Mouse (Mus musculus) CH12.LX (cell line): ENCODE measurements around the gene 4921511M17Rik.

Source experiments
- BHLHE40 ChIP-seq: IDR thresholded peaks from 2 replicates; pipeline ENCODE4 v1.6.1; 2011; ENCODE audit warnings: mild to moderate bottlenecking, low read depth, low read length, improper control_type of control experiment
- CTCF ChIP-seq, 2 experiments: IDR thresholded peaks in 1 of 2; conservative IDR thresholded peaks in 1 of 2; 2 replicates each; pipeline ENCODE4 v1.5.1; 2011 to 2012; ENCODE audit warnings: low read depth in 2 of 2, low read length in 2 of 2, improper control_type of control experiment in 1 of 2, inconsistent platforms in 1 of 2, mild to moderate bottlenecking in 1 of 2, moderate library complexity in 1 of 2
- HCFC1 ChIP-seq: IDR thresholded peaks from 2 replicates; pipeline ENCODE4 v1.6.1; 2012; ENCODE audit warnings: low read depth, mild to moderate bottlenecking, inconsistent platforms, low read length, improper control_type of control experiment
- JUND ChIP-seq: conservative IDR thresholded peaks from 2 replicates; pipeline ENCODE4 v1.6.1; 2011; ENCODE audit warnings: low read depth, low read length, improper control_type of control experiment
- MAFK ChIP-seq: IDR thresholded peaks from 2 replicates; pipeline ENCODE4 v1.6.1; 2011; ENCODE audit warnings: low read length, improper control_type of control experiment; ENCODE audit not compliant: insufficient replicate concordance
- MAX ChIP-seq: IDR thresholded peaks from 2 replicates; pipeline ENCODE4 v1.6.1; 2011; ENCODE audit warnings: low read length, improper control_type of control experiment
- MXI1 ChIP-seq: IDR thresholded peaks from 2 replicates; pipeline ENCODE4 v1.6.1; 2011; ENCODE audit warnings: mild to moderate bottlenecking, low read depth, low read length, improper control_type of control experiment
- POLR2A ChIP-seq: IDR thresholded peaks from 2 replicates; pipeline ENCODE4 v1.6.1; 2011; ENCODE audit warnings: low read depth, mild to moderate bottlenecking, improper control_type of control experiment, low read length
- POLR2AphosphoS2 ChIP-seq: IDR thresholded peaks from 2 replicates; pipeline ENCODE4 v1.6.1; 2011; ENCODE audit warnings: low read depth, low read length, improper control_type of control experiment
- RCOR1 ChIP-seq: conservative IDR thresholded peaks from 2 replicates; pipeline ENCODE4 v1.6.1; 2012; ENCODE audit warnings: low read depth, mild to moderate bottlenecking, inconsistent platforms, low read length, improper control_type of control experiment
- SMC3 ChIP-seq: IDR thresholded peaks from 2 replicates; pipeline ENCODE4 v1.6.1; 2011; ENCODE audit warnings: low read depth, low read length, improper control_type of control experiment
- USF1 ChIP-seq: IDR thresholded peaks from 2 replicates; pipeline ENCODE4 v1.6.1; 2014; ENCODE audit warnings: low read depth, mild to moderate bottlenecking, inconsistent platforms, low read length, improper control_type of control experiment
- ZNF384 ChIP-seq: IDR thresholded peaks from 2 replicates; pipeline ENCODE4 v1.6.1; 2012; ENCODE audit warnings: low read depth, low read length, improper control_type of control experiment, inconsistent platforms

DNA sequence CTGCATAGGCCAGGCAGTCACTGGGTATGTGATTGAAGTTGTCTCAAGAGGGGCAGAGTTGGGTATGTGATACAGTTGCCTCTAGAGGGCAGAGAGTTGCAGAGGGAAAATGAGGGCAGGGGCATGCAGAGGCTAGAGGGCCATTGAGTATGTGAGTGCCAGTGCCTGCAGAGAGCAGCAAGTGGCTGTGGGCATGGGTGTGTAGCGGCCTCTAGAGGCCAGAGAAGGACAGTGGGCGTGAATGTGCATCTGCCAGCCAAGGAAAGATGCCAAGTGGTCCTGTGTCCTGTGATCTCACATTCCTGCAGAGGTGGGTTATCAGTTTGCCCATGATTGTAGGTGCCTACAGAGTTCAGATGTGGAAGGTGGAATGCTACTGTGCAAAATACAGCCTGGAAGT lies 59.2 kb downstream of the 4921511M17Rik start:
- no peak for TF ChIP-seq MAX
- TF ChIP-seq CTCF (conservative IDR thresholded peaks at IDR 0.05 in 1 of 2, IDR thresholded peaks at IDR 0.05 in 1 of 2; ENCODE audit: low read depth in 2 of 2, low read length in 2 of 2): no peak
- TF ChIP-seq POLR2A: no peak
- no peak for TF ChIP-seq ZNF384
- TF ChIP-seq HCFC1: no peak
- TF ChIP-seq MXI1: no peak
- no peak for TF ChIP-seq BHLHE40
- TF ChIP-seq SMC3: no peak
- TF ChIP-seq USF1: no peak
- TF ChIP-seq RCOR1: no peak
- TF ChIP-seq MAFK: no peak
- no peak for TF ChIP-seq POLR2AphosphoS2
- TF ChIP-seq JUND: no peak
